Mouse (Mus musculus) small intestine, adult 2 months (tissue): ENCODE data around the gene Cdk4. TPM values are rescaled to one million over a fixed set of nuclear protein-coding genes. Genes with fewer than 3 reads are reported as not detected.

ENCODE experiments used
- H3K27ac ChIP-seq: fragments of 200-500 bp; 2 replicates; pipeline ENCODE4 v1.5.1; 2012; ENCODE audit warnings: low read depth, low read length, control low read depth, inconsistent platforms; ENCODE audit not compliant: insufficient read depth
- H3K27me3 ChIP-seq: fragments of 200-500 bp; 2 replicates; pipeline ENCODE4 v1.6.1; 2012; ENCODE audit warnings: mild to moderate bottlenecking, moderate library complexity, low read length, inconsistent platforms; ENCODE audit not compliant: control insufficient read depth, insufficient read depth
- H3K36me3 ChIP-seq: fragments of 200-500 bp; 2 replicates; pipeline ENCODE4 v1.6.1; 2012; ENCODE audit warnings: mild to moderate bottlenecking, low read length, control low read depth, inconsistent platforms; ENCODE audit not compliant: control insufficient read depth, insufficient read depth
- H3K4me1 ChIP-seq: fragments of 200-500 bp; 2 replicates; pipeline ENCODE4 v1.6.1; 2012; ENCODE audit warnings: low read length, inconsistent platforms, mixed read lengths; ENCODE audit not compliant: control insufficient read depth, insufficient read depth, insufficient read length
- H3K4me3 ChIP-seq: fragments of 200-500 bp; 2 replicates; pipeline ENCODE4 v1.5.1; 2012; ENCODE audit warnings: low read depth, mild to moderate bottlenecking, control low read depth, inconsistent platforms, low read length, moderate library complexity
- CTCF ChIP-seq: fragments of 200-500 bp; IDR thresholded peaks from 2 replicates; pipeline ENCODE4 v1.5.1; 2012; ENCODE audit warnings: low read depth, mild to moderate bottlenecking, control low read depth, inconsistent platforms, low read length, moderate library complexity, mixed read lengths; ENCODE audit not compliant: insufficient replicate concordance, insufficient read length; ENCODE audit errors: extremely low read depth
- POLR2A ChIP-seq: fragments of 200-500 bp; IDR thresholded peaks from 2 replicates; pipeline ENCODE4 v1.6.1; 2012; ENCODE audit warnings: low read depth, mild to moderate bottlenecking, control low read depth, inconsistent platforms, low read length, moderate library complexity
- WGBS: fragments of 180-500 bp; shearing (Covaris S2); methylation state at CpG from one replicate; pipeline ENCODE4 v1.1.7; 2018; 5-methylcytosine and 5-hydroxymethylcytosine counted together
- polyA plus RNA-seq: library from polyadenylated mRNA; depleted of rRNA; stranded (reverse); fragments of >200 nt; gene quantifications from 2 replicates; pipeline ENCODE4 v1.2.3, GENCODE M21; 2012

Gene Cdk4
- polyA plus RNA-seq, 1 experiment = 108 TPM

DNA sequence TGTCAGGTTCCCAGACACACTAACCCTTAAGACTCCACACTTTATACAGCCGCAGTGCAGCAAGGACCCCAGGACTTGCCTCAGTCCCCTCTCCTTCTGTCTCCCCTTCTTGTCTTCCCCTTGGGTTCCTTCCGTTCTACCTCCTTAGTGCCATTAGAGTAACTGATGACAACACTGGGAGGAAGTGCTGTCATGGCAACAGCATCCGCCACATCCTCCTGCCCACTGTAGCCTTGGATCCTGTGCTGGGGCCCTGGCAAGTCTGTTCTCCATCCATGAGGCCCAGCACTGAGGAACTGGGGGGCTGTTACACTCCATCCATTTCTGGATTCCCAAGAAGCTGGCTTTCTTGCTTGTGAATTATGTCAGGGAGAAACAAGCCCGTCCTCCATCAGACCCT is 12.7 kb downstream of the Cdk4 start:
- peak overlapping the region; percentile 53 for H3K4me3 ChIP-seq
- no peak overlapping the region for H3K27ac ChIP-seq
- no peaks in the 10 kb centered on the region for H3K36me3 ChIP-seq
- 39% methylated on average over 4 of the region's 4 CpGs for WGBS
- peaks cover 36% of the 10 kb centered on the region for H3K27me3 ChIP-seq
- TF ChIP-seq CTCF = no peak
- no peak for TF ChIP-seq POLR2A
- H3K4me1 ChIP-seq = peaks cover 9% of the 10 kb centered on the region; the same call in 1 of the 2 replicates

DNA sequence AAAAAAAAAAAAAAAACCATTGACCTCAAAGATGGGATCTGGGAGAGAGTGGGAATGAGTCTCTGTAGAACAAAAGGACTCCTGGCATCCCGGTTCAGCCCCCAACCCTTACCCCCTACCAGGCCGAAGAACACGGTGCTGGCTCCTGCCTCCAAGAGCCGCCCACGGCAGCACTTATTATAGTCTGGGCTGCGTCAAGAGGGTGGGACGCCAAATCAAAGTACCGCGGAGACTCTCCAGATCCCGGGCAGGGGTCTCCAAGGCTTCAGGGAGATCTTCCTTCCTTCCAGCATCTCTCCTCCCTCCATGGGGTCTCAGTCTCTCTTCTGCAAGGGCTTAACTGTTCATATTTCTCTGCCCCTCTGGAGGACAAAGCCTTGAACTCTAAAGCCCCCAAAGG is 14.2 kb downstream of the Cdk4 start:
- Histone ChIP-seq H3K4me1 (peaks cover 11% of the 10 kb centered on the region), H3K36me3 (no peaks in the 10 kb centered on the region), H3K4me3 (no peak overlapping the region), H3K27ac (no peak overlapping the region), H3K27me3 (peaks cover 42% of the 10 kb centered on the region)
- TF ChIP-seq POLR2A (no peak), CTCF (no peak)
- 18% methylated on average over 10 of the region's 10 CpGs for WGBS

DNA sequence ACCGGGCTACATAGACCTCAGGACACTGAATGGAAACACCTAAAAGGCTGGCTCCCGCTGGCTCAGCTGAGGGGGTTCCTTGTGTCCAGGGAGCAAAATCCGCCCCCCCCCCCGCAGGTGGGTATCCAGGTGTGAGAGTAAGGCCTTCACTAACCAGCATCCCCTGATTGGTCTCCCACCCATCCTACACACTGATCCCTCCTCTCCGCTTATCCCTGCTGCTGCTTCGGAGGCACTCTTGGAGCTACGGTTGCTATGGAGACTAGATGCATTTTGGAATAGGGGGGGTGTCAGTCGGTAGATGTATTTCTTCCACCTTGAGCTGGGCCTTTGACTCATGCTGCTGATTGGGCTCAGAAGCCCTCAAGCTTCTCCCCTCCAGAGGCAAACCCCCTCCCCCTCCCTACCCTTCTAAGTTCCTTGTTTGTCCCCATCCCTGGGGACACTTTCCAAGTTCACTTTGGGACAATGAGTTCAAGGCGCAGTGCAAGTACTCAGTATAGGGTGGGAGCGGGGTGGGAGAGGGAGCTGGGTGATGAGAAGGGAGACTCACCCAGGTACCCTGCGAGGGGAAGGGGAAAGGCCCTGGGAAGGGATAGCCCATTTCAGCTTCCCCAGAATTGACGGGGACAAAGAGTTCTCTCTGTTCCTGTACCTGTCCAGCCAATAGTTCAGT is 14.8 kb downstream of the Cdk4 start:
- no peaks in the 10 kb centered on the region for H3K36me3 ChIP-seq
- H3K4me3 ChIP-seq = no peak overlapping the region
- peaks cover 42% of the 10 kb centered on the region for H3K27me3 ChIP-seq
- WGBS = 10% methylated on average over 12 of the region's 12 CpGs
- peaks cover 15% of the 10 kb centered on the region for H3K4me1 ChIP-seq
- no peak for TF ChIP-seq POLR2A
- TF ChIP-seq CTCF = no peak
- no peak overlapping the region for H3K27ac ChIP-seq

DNA sequence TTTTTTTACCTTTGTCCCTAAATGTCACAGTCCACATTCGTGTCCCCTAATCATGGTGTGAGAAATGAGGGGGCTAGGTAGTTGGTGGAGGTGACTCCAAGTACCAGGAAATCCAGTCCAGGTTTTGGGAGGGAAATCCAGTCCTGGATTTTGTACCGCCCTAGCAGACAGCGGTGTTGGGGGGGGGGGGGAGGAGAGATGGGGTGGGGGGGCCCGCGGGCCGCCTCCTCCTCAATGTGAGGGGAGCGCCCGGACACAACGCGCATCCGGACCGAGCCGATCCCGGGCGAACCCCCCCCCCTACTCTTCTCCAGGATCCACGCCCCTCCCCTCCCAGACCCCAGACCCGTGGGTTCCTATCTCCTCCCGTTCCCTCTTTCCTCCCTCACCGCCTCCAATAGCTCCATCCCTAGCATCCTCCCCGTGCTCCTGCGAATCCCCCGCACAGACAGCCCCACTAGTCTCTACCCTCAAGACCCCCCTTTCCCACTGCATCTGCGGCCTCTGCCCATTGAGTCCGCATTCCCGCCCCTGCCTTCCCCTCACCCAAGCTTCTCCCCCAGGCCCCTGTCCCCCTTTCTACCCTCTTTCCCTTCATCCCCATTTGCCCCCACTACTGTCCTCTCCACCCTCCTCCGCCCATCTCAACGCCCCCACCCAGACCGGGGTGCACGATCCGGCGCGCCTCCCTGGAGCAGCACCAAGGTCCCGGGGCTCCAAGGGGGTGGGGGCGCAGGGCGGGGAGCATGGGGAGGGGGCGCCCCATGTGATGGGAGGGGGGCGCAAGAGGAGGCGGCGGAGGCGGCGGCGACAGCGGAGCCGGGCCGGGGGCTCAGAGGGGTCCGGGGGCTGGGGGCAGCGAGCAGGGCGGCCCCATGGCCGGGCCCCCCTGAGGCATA is 15.6 kb downstream of the Cdk4 start:
- Histone ChIP-seq H3K36me3 (no peaks in the 10 kb centered on the region), H3K27ac (no peak overlapping the region), H3K4me1 (peaks cover 15% of the 10 kb centered on the region), H3K27me3 (peaks cover 42% of the 10 kb centered on the region), H3K4me3 (peak overlapping the region; percentile 51)
- TF ChIP-seq POLR2A = no peak
- WGBS = 12% methylated on average over 49 of the region's 49 CpGs

DNA sequence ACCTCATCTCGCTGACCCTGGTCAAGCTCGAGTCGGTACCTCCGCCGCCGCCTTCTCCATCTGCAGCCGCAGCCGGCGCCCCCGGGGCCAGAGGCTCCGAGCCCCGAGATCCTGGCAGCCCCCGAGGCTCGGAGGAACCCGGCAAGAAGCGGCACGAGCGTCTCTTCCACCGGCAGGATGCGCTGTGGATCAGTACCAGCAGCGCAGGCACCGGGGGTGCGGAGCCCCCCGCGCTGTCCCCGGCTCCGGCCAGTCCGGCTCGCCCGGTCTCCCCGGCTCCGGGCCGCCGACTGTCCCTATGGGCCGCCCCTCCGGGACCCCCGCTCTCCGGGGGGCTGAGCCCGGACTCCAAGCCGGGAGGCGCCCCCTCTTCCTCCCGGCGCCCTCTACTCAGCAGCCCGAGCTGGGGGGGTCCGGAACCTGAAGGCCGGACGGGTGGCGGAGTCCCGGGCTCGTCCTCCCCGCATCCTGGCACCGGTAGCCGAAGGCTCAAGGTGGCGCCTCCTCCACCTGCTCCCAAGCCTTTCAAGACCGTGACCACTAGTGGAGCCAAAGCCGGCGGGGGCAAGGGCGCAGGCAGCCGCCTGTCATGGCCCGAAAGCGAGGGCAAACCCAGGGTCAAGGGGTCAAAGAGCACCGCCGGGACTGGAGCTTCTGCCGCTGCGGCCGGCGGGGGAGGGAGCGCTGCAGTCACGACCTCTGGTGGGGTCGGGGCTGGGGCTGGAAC is 16.5 kb downstream of the Cdk4 start:
- 18% methylated on average over 70 of the region's 70 CpGs for WGBS
- Histone ChIP-seq H3K36me3 (no peaks in the 10 kb centered on the region), H3K27ac (no peak overlapping the region), H3K4me1 (peaks cover 15% of the 10 kb centered on the region), H3K27me3 (peaks cover 42% of the 10 kb centered on the region), H3K4me3 (peak overlapping the region; percentile 51)
- no peak for TF ChIP-seq CTCF
- TF ChIP-seq POLR2A = no peak

DNA sequence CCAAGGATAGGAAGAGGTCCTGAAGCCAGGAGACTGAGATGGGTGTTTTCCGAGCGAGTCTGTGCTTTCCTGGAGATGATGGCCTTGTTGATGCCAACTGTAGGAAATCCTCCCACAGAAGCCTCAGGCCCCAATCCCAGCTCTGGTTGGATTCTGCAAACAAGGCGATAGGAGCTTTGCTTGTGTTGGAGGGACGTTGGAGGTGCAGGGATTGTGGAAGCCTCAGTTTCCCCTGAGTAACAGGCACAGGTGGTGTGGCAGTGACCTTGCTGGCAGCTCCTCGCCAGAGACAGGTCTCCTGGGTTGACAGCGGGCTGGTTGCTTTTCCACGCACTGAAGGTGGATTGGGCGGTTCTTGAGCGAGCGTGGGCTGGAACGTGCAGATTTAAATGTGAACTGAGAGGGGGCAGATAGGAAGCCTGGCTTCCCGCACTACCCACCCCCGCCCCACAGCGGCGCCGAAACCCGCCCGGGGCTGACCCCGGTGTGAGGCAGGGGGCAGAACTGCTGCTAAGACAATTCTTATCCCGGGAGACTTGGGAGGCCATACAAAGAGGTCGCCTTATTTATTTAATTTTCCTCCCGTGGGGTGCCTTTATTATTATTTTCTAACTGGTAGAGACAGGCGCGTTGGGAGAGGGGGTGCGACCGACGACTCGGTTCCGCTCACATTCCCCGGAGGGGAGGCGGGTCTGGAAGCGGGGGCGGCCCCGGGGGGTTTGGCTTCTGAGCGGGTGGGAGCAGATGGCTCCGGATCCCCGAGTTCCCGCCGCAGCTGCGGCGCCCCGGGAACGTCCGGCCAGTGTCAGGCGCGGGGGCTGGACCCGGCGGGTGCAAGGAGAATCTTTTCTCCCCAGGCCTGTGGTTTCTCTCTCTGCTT is 17.8 kb downstream of the Cdk4 start:
- H3K4me1 ChIP-seq = peaks cover 15% of the 10 kb centered on the region
- no peak overlapping the region for H3K27ac ChIP-seq
- TF ChIP-seq CTCF = no peak
- no peak; the same call in 1 of the 2 replicates for TF ChIP-seq POLR2A
- H3K36me3 ChIP-seq = no peaks in the 10 kb centered on the region
- peak overlapping the region; percentile 20 for H3K4me3 ChIP-seq
- H3K27me3 ChIP-seq = peaks cover 42% of the 10 kb centered on the region
- 14% methylated on average over 48 of the region's 48 CpGs for WGBS
